Mouse (Mus musculus) cerebellum, postnatal 25 days (tissue): Measurements from ENCODE around the gene Dpm3.
A peak's percentile ranks its signal among the peaks of the same experiment; 100 is the strongest.

Experiments
- DNase-seq, 2 experiments: peaks; one replicate each; pipeline ENCODE4 v3.0.0; 2021; ENCODE audit warnings: mixed read lengths in 2 of 2

Gene Dpm3

DNA sequence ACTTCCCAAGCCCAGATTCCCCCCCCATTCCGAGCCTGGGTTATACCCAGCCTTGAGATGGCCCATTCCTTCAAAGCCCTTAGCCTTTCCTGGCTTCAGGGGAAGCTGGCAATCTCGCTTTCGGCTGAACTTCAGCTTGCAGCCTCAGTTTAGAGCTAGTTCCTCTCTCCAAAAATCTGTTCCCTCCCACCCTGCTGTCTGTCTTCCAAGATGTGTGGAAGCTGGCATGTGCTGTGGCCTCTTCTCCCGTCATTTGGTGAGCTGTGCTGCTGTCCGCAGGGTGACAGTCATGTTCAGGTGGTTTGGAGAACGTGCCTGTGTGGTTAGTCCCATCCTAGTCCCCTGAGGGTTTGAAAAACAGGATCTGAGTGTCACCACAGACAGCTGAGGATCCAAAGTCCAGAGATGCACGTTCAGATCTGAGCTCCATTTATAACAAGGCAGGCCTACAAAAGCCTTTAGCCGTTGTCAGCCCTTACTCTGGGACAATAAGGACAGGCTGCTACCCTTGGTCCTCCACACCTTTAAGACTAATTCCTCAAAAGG is 36.6 kb downstream of the Dpm3 start:
- DNase-seq = no peak

DNA sequence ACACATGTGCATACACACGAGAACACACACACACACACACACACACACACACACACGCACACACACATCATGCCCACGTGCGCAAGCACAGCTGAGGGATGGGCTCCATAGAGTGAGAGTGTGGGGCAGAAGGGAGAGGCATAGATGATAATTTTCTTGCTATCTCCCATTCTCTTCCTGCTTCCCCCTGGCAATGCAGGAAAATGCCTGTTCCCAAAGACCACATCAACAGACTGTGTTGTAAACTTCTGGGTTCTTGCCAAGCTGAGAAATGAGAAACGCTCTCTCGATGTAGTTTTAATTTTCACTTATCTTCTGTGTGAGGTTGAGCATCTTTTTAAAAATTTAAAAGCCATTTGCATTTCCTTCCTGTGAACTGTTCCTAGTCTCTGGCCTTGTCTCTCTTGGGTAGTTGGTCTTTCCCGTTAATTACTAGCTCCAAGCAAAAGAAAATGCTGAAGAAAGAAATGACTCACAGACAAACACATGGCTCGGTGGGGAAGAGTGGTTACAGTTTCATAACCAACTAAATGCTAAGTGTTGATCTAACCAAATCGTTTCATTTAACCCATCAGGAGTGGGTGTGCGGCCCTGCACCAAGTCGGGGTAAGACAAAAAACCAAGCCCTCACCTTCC is 37.7 kb downstream of the Dpm3 start:
- no peak for DNase-seq

DNA sequence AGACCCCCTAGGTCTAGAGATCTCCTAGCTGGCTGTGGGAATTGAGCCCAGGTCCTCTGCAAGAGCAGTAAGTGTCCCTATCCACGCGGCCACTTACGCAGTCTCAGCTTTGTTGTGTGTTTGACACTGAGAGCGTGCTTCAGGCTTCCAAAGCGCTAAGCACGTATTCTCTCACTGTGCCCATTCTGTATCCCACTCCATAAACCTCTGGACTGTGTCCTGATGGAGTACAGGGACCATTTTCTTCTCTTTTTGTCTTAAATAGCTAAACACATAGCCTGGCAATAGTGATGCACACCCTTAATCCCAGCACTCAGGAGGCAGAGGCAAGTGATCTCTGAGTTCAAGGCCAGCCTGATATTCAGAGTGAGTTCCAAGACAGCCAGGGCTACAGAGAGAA is 39.8 kb downstream of the Dpm3 start:
- no peak for DNase-seq

DNA sequence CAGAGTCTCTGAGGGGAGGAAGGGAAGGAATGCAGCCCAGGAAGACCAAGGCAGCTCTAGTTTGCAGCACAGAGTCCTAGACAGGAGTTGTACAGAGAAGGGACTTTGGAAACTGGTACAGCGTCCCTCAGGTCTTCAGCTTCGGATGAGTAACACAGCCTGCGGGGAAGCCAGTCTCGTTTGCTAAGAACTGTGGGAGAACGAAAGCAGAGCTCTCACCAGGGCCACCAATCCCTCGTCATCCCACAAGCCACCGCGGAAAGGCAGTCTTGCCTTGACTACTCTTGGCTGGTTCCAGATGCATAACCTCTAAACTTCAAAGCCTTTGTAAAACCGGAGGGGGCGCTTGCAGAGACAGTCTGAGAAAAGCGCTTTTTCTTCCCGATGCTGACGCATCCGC is 40.3 kb downstream of the Dpm3 start:
- DNase-seq = no peak

DNA sequence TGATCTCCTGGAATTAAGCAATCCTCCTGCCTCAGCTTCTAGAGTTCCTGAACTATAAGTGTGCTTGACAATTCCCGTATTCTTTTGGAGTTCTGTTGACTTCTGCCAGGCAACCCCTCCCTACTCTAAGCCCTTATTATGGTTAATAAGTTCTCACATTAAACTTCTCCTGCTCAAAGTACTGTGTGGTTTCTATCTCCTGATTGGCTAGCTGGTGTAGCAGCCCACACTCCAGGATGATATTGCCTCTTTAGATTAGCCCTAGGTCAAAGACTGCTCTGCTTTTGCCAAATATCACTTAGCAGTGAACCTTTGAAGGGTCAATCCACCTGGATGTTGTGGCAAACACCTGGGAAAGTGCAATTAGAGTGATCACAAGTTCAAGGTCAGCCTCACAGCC is 40.9 kb downstream of the Dpm3 start:
- no peak for DNase-seq

GRCm38 (mm10) chr3:89300514-89300913 is 41.4 kb downstream of the Dpm3 start:
- DNase-seq = no peak

DNA sequence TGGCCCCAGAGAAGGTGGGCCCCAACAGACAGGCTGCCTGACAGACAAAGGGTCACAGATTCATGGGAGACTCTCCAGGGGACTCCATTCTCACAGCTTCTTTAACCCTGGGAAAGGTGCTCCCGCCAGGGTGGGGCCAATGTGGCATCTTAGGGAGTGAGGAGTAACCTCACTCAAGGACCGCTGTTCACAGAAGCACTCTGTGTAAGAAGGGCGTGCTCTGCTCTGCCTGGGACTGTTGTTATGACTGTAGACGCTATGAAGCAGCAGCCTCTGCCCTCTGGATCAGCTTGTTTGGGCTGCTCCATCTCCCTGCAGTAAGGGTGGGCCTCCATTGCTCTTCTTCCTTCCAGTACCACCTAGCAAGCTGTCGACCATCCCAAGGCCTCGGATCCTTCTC is 45.3 kb downstream of the Dpm3 start:
- no peak for DNase-seq

DNA sequence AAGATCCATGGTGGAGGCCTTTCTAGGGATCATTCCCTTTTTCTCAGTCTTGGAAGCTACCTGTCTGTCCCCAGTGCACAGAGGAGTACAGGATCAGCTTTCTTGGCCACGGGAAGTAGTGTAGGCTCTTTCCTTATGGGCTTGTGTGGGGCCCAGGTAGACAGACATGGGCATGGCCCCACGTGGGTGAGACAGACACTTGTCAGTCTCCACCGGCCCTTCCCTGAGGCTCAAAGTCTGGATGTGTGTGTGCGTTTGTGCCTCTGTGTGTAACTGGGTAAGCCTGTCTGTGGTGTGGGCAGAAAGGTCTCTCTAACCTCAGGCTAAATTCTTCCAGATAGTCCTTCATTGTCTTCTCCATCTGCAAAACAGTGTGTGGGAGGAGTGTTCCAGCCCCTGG is 45.9 kb downstream of the Dpm3 start:
- DNase-seq = no peak

- no peak for DNase-seq
Measured at GRCm38 (mm10) chr3:89305551-89306325, 46.6 kb downstream of the Dpm3 start.

GRCm38 (mm10) chr3:89308089-89308488 is 48.9 kb downstream of the Dpm3 start:
- DNase-seq = peak; percentile 75 to 81

DNA sequence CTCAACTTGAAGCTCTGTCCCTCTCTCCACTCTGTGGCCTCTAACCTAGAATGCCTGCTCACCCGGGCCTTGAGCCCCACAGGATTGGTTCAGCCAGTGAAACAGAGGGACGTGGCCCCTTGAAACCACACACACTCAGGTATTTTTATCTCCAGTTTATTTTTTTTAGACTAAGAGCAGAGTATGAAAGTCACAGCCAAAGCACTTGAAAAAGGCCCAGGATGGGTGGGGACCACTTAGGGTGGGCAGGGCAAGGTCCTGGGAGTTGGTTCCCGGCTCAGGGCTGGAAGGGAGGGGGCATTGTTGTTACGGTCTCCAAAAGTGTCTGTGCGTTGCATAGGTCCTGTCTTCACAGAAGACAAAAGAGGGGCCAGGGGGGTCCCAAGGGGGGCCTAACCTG is 55.2 kb downstream of the Dpm3 start:
- no peak for DNase-seq

DNA sequence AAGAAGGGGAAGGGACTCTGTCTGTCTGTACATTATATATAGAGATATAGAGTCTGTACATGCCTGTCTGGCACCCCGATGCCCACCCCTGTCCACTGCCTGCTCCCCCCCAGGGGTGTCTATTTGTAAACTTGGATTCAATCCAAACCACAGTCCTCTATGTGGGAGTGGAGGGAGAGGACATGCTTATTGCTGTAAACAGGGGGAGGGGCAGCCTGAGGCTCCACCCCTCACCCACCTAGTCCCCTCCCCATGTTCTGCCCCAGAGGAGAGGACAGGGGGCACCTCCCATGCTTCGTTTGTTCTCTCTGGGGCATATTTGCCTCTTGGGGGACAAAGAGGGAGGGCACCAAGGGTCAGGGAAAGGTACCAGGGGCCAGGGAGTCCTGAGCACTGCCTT is 55.6 kb downstream of the Dpm3 start:
- DNase-seq = no peak

DNA sequence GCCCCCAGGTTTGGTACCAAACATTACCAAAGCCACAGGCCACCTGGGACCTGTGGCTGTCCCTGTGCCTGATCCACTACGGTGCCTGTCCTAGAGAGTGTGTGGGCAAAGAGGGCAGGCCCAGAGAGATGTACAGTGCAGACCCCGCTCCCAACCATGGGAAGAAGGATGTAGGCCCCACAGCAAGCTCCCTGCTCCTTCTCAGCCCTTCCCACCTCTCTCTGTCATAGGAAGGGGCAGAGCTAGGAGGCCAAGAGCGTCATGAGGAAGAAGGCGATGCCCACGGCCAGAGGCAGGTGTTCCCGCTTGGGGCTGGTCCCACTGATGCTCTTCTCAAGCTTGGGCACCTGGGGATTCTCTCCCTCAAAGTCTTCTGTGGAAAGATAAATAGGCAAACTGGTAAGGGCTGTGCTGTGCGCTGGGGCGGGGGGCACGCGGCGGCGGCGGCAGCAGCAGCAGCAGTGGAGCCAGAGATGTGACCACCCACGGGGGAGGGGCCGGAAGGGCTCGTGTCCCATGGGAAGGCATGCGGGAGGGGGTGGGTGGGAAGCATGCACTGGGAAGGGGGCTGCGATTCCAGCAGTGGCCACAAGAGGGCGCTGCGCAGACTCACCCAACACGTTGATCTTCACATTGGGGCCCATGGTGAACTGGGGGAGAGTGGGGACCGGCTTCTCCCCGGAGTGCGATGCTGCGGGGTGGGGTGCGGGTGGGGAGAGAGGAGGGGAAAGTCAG is 56.2 kb downstream of the Dpm3 start:
- peak; percentile 79 to 87 for DNase-seq

- DNase-seq = peak; percentile 34 to 43
Measured at GRCm38 (mm10) chr3:89315930-89316831, 57.0 kb downstream of the Dpm3 start.
